Mouse (Mus musculus) adipocyte (in vitro differentiated cells): ENCODE results near the gene Nfib.

Experiments
- DNase-seq: peaks from one replicate; pipeline ENCODE4 v3.0.0-alpha.2; 2016; ENCODE audit warnings: low spot score

Nfib gene

DNA sequence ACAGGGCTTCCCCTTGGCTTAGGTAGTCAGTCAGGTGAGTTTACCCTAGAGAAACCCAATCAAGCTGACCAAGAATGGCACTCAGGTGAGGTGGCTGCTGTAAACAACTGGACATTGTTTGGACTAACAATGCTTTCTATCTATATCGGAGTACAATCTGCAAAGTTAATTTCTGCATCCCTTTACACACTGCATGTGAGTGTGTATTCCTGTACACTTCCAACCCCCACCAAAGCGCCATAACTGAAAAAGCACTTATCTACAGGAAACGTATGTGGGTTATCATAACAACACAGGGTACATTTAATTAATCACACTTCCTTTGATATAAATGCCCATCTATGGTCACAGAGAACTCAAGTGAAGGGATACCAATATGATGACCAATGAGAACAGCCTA is 346.4 kb downstream of the Nfib start:
- no peak for DNase-seq

DNA sequence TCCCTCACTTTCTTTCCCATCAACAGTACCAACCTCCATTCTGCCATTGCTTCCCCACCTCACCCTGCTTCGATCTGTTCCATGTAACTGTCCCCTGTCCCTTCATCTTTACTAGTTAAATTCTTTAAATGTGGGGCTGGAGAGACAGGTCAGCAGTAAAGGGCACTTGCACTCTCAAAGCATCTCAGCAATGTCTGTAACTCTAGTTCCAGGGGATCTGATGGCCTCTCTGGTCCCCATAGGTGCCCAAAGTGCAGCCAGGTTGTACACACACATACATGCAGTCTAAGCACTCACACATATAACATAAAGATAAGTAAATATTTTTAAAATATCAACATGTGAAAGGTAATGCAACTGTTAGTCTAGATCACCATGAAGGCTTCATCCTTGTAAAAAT is 356.5 kb downstream of the Nfib start:
- no peak for DNase-seq

DNA sequence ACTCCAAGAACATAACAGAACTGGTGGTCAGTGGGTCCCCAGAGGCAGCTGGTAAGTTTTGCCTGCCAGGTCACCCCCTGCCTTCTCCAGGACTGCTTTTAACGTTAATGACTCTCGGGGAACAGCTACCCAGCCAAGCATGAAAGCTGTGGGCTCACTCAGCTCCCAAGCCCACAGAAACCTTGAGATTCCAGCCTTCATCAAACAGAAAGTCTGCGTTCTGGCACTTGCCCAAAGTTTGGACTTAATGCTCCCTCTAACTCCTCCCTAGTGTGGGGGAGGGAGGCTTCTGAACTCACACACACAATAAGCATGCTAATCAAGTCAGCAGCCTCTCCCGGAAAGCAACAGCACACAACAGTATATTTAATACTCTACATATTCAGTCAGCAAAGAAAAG is 360.8 kb downstream of the Nfib start:
- DNase-seq, result no peak

DNA sequence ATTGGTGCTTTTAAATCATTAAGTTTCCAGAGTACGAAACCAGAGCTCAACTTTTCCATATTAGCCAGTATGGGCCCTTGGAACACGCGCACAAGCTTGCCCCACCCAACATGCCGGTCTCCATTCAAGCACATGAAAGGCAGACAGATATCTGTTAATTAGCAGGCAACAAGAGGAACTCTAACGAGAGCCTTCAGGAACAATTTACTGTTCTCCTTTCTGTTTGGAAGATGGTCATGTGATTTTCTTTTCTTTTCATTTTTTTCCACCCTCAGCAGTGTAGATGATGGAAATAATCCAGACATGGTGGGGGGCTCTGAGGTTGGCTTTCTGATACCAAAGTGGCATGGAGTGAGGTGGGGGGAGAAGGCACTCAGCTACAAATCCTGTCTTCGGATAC is 361.3 kb downstream of the Nfib start:
- no peak for DNase-seq

DNA sequence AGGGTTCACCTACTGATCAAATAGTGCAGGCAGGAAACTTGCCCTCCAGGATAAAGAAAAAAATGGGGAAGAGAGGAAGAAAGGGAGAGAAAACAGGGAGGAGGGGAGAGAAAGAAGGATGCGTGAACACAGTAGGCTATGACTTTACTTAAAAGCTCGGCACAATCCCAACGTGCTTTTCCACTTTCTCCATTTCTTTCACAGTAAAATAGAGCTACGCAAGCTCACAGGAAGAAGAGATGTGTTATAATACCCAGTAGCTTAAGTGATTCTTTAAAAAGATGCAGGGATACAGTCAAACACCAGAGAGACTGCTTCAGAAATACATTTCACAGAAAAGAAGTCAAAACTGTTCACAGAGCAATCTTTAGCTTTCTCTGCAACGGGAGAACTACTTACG is 366.6 kb downstream of the Nfib start:
- DNase-seq, result no peak

DNA sequence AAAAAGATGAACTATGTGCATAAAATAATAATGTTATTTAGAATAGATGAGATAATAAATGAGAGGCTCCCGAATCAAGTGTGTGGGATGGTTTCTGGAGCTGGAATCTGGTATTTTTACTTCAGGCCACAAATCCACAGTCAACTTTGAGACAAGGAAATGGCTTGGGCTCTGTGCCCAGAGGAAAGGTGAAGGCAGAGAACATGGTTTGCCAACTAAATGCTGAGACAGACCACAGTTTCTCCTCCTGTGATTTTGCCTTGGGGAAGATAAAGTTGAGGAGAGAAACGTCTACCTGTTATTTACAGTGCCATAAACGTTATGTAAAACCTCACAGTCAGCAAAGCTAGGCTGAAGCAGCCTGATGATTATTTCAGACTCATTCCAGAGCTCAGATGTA is 367.1 kb downstream of the Nfib start:
- DNase-seq, result peak; percentile 63

DNA sequence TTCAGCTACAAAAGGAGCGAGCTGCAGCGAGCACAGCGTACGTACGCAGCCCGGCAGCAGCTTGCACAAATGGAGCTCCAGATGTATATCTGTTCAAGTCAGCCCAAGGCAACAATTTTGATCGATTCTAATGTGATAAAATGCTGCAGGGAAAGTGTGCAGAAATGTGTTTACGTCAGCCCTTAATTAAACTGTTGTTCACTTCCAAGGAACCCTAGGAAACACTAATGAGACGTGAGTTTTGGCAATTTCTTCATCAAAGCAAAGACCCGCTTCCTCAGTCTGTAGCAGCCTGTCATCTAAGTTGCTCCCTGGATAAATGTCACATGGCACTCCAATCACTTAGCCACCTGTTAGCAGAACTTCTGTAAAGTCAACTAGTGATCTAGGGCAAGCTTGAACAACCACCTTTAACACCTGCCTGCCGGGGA is 368.6 kb downstream of the Nfib start:
- no peak for DNase-seq

DNA sequence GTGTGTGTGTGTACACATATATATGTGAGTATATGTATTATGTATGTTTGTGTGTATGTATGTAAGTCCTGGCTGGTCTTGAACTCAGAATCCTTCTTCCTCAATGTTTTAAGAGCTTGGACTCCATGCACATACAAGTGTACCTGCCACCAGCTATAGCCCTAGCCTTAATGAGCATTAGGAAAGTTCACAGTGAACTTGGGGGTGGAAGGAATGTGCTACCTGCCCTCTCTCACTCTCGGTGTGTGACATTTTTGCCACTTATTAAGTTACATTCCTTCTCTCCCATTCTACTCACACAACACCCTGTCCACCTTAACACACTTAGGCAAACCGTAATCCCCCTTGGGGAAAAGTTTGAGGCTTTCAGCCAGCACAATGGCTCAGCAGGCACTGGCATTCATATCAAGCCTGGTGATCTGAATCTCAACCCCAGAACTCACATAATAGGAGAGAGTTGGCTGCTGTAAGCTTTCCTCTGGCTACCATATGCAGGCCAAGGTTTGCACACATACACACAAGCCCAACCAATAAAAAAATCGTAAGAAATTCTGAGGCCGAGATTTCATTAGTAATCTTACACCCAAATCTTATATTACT is 370.2 kb downstream of the Nfib start:
- DNase-seq, result peak; percentile 49

DNA sequence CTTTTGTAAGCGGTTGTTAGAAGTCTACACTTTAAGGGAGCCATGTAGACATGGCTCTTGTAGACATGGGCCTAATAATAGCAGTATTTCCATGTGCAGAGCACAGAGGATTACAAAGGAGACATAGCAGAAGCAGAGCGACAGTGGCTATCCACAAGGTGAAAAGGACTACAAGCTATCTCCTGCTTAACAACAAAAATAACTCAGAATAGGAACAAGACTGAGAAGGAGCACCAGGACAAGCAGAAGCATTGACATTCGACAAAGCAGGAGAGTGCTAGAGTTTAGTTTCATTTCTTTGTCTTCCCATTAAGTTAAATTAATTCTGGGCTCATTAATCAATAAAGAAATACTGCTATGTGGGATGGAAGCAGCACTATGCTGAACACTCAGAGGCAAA is 372.1 kb downstream of the Nfib start:
- no peak for DNase-seq

DNA sequence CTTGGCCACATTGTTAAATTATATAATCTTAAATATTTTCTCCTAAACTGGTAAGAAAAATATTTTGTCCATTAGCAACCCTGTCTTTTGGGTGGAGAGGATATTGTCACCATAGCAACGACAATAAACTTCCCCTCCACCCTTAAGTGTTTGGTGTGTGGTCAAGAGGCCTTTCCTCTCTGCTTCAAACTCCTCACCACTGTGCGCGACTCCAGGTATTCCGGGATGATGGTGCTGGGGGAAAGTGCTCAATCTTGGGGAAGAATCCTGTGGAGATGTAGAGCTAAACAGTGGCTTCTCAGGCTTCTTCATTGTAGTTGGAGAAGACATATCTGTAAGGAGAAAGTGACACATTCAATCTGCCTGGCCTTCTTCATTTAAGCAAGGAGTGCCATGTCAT is 375.5 kb downstream of the Nfib start:
- DNase-seq, result no peak

DNA sequence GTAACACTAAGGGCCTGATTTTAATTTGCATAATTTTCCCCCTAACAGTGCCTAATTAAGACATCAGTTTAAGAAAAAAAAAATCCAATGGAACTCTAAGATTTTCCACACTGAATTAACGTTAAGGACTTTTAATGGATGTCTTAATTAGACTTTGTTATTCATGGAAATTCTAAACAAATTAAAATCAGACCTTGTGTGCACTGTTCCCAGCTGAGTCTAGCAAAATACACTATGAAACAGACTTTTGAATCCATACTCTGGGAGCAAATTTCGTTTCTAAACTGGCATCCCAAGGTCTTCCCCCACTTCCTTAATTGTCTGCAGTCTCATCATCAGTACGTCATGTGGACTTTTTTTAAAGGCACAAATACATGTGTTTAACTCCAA is 379.4 kb downstream of the Nfib start:
- DNase-seq, result no peak

DNA sequence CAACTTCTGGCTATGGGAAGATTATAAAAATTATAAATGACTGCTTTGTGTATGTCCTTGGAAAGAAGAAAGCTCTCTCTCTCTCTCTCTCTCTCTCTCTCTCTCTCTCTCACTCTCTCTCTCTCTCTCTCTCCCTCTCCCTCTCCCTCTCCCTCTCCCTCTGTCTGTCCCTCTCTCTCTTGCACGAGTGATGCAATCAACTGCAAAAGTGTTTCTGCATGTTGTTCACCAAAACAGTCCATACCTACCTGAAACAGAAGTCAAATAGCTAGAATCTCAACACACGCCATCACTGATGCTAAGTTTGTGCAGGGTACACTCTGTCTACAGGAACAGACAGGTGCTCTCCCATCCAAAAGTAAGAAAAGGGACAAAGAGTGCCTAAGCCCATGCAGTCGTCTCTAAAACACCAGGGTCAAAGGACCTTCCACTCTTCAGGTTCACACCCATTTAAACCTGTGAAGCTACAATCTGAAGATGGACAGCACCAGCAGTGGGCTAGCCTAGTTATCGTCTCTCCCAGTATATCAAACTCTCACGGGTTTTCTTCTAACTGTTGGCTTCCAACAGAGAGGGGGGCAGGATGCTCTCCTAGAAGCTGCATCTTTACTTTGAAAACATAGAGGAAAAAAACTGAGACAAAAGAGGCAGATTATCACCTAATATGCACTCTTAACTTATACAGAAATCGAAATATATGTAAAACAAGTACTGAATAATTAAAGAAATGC is 380.0 kb downstream of the Nfib start:
- DNase-seq, result no peak

DNA sequence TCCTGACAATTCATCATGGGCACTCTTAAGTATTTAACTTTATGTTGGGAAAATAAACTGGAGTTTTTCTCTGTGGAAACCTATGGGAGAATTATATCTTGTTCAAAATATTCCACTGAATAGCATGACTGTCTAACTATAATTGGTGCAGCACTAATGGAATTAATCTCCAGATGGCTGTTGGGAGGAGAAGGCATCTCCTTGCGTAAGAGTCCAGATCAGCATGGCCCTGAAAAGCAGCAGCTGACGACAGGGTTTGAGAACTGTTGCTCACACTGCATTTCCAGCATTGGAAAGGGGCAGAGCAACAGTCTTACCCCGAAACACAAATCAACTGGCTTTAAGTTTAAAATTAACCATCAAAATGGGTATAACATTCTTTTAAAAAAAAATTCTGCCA is 380.6 kb downstream of the Nfib start:
- no peak for DNase-seq

DNA sequence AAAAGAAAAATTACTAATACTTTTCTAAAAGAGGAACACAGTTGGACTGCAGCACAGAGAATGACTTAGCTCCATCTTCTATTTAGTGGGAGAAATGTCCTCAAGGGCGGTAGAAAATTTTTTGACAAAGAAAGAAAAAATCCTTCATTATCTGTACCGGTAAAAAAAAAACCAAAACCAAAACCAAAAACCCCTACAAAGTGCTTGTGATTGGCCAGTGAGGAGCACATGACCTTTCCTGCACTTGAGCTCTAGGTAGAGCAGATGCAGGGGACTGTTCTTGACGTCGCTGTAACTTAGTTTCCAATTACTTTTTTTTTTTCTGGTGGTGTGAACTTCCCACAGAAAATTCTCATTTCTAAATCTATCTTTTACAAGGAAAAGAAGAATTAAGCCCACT is 384.5 kb downstream of the Nfib start:
- no peak for DNase-seq

DNA sequence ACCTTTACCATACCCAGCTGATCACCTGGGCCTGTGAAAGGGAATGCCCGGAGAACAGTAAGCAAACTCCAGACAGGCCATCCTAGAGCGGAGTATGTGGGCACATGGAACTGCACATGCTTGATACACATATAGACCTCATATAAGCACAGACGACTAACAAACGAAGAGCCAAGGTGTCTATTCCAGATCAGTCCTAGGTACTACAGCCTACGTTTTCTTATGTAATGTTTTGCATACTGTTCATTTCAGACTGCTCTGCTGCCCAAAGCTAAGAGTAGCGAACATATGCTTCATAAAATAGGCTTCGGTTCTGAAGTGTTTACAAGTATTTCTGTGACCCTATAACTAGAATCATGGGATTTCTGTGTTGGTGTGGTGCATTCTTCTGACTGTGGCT is 386.2 kb downstream of the Nfib start:
- no peak for DNase-seq

DNA sequence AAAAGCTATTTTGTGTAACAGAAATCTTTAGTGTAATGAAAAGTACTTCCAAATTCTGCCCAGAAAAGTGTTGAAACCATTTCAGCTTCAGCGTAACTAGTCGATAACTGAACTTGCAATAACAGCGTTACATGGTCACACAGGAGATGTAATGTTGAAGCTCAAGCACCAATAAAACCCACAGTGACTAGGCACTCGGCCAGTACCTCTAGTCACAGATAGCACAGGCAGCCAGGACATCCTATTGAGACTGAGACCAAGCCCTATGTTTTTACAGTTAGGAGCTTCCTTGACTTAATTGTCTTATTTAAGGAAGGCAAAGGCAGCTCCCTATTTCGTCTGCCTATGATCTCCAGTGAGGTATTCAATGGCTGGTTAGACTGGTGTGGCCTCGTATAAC is 389.4 kb downstream of the Nfib start:
- DNase-seq, result peak; percentile 78

DNA sequence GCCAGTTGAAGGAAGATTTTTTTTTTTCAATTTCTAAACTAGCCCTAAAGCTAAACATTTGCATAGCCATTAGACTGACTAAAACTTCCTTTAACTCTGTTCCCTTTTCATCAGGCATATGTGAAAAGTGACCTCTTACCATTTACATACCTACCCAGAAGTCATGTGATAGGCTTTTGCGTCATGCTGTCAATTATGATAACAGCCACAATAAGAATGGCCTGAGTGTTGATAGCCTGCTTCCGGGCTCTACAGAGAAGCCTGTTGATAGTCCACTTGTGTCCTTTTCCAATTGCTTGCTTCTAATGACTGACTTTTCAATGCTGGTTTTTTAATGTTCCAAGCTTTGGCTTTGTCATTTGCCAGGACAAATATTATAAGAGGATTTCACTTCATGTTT is 389.8 kb downstream of the Nfib start:
- DNase-seq, result peak; percentile 11

DNA sequence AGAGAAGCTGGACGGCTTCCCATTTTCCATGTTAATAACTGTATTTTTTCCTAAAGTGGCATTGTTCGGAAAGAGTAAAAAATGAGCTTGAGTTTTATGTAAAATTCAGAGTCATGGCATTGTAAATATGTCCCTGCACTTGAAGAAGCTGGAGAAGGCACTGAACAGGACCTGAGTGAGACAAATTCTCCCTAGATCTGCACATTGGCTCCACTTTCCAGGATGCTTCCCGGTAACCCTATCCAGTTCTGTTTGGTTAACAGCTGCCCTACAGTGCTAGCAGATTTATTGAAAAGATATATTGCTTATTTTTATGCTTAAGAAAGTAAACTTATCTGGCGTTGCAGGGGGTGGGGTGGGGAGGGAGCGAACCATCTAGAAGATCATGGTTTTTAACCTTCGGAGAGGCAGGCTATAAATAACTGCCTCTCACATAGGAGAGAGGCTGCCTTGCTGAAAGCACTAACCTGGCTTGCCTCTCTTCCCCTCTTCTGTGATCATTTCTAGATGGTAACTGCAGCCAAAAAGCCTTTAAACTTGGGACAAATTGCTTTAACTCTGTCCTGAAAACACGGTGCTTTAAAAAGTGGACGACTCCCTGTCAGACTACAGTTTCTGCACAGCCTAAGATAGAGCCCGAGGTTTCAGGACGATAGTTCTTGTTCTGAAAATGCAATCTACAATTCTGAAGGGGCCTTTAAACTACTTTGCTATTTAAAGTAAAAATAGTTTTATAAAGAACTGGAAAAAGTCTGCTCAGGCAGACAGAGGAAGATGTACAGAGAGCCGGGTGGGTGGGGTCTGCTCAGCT is 394.4 kb downstream of the Nfib start:
- no peak for DNase-seq

DNA sequence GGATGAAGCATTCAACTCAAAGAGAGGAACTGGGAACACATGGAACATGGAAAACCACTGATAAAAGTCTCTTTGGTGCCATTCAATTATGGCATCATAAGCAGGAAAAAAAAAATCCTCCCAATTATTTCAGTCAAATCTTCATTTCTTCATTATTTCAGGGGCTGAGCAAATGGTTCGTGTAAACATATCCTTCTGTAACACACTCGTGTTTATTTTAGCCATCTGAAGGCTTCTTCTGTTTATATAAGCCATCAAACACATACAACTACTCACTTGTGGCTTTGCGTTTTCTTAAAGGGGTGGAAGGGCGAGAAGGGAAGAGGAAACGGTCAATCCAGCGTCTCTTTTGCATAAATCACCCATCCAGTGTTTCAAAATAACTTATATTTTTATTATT is 399.5 kb downstream of the Nfib start:
- DNase-seq, result no peak

DNA sequence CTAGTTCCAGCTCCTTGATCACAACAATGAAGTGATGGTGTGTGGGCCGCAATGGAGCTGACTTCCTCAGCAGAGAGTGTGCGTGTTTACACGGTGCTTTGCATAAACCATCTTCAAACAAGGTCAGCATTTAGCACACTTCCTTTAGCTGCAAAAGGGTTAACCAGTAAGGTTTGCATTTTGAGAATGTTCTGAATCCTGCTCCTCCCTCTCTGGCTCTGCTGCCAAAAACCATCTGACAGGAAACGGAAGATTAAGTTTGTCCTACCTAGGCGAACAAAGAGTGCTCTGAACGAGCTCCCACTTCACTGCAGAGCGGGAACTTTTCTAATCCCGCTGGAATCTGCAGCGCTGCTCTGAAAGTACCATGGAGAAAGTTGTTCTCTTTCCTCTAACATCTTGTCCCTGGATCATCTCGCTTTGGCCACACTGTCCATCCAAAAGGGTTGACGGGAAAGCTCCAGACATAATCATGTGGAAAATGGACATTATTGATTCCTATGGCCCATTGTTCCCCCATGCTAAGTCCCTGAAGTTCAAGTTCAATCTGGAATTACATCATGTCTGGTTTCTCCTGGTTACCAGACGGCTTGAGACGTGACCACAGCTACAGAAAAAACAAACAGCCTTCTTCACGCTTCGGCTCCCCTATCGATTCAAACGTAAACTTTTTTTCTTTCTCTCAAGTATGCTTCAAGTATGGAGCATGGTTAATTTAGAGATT is 401.2 kb downstream of the Nfib start:
- DNase-seq, result no peak

DNA sequence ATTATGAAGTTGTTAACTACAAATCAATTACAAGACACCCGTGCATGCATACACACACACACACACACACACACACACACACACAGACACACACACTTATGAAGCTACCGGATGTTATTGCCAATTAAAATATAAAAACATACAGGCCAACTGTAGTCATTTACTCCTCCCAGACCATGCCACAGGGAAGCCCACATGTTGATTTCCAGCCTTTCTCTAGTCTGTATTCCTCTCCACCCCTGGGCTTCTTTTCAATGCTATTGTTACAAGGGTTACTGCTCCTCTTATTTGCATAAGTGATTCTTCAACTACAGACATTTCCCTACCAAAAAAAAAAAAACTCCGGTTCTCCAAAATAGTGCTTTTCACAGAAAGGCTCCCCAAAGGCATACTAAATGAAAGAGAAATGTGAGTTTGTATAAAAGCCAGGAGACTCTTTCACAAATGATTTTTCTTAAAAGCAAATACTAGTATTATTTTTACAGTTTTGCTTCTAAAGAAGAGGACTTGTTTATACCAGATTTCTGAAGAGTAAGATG is 402.1 kb downstream of the Nfib start:
- peak; percentile 66 for DNase-seq

DNA sequence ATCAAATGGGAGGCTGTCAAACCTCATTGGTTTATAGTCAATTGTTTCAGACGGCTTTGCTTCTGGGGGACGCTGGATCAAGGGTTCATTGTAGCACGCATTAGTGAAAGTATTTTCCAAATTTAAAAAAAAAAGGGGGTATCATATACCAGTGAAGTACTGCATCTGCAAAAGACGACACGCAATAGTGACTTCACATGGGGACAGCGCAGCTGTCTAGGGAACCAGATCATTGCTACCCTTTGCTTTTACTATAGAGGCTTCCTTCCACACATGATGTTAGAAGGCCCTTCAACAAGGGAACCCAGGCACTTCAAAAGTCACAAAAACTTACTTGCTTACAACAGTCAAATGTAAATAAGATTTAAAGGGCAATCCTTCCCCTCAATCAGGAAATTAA is 402.6 kb downstream of the Nfib start:
- DNase-seq, result no peak
